Mouse (Mus musculus) ES-E14 (cell line): ENCODE results near the gene Susd1.

ENCODE experiments used
- CHD2 ChIP-seq: IDR thresholded peaks from 2 replicates; pipeline ENCODE4 v1.6.1; 2014; ENCODE audit warnings: mild to moderate bottlenecking, low read depth, low read length, inconsistent platforms
- MAFK ChIP-seq: IDR thresholded peaks from 2 replicates; pipeline ENCODE4 v1.6.1; 2014; ENCODE audit warnings: mild to moderate bottlenecking, low read depth, low read length, inconsistent platforms; ENCODE audit not compliant: insufficient read depth

- TF ChIP-seq MAFK, result no peak
- no peak for TF ChIP-seq CHD2
Measured at GRCm38 (mm10) chr4:59326031-59326760, 112.2 kb downstream of the Susd1 start.
